Mouse (Mus musculus) liver, adult 2 months (tissue): ENCODE measurements at regions not wholly inside any gene's neighbourhood (a gene's known extent, or its start where the extent isn't known, plus 50 kb on each side); places are given as distances from the start of the nearest gene placed in this dataset.

Experiments
- CTCF ChIP-seq: fragments of 200-500 bp; IDR thresholded peaks from 2 replicates; pipeline ENCODE4 v1.5.1; 2011; ENCODE audit warnings: low read depth, low read length, control low read depth
- POLR2A ChIP-seq: fragments of 200-500 bp; IDR thresholded peaks from 2 replicates; pipeline ENCODE4 v1.6.1; 2011; ENCODE audit warnings: low read length, control low read depth; ENCODE audit not compliant: insufficient read depth; ENCODE audit errors: extremely low read depth

GRCm38 (mm10) chr9:84183637-84184374 is 258.9 kb downstream of the Bckdhb start:
- TF ChIP-seq CTCF (no peak), POLR2A (no peak)
